Mouse (Mus musculus): ENCODE results near the gene Paxbp1. TPM values are rescaled to one million over a fixed set of nuclear protein-coding genes. Genes with fewer than 3 reads are reported as not detected.

The Paxbp1 gene
- 30.7 TPM for polyA plus RNA-seq (2015; fragmentation: Illumina TruSeq; extraction: RNeasy Lipid Tissue Mini Kit (QIAGEN cat#74804); ENCODE audit: insufficient read depth, low read depth, low replicate concordance)

GRCm38 (mm10) chr16:91044270-91045182 is at the start of gene Paxbp1:
TSS of gene Paxbp1 (minus strand) at chr16:91044543.

GRCm38 (mm10) chr16:91011021-91011683 is 33.2 kb downstream of the Paxbp1 start, which contains the start of gene Synj1:
TSS of gene Synj1 (minus strand) at chr16:91011308.

Other genes with a start within 250 kb of the Paxbp1 start
- 2.1 TPM for gene Urb1, start 234.1 kb downstream of the Paxbp1 start, polyA plus RNA-seq (2015; fragmentation: Illumina TruSeq; extraction: RNeasy Lipid Tissue Mini Kit (QIAGEN cat#74804); ENCODE audit: insufficient read depth, low read depth, low replicate concordance)
- 0.63 TPM for gene Eva1c, start 217.8 kb downstream of the Paxbp1 start, polyA plus RNA-seq (2015; fragmentation: Illumina TruSeq; extraction: RNeasy Lipid Tissue Mini Kit (QIAGEN cat#74804); ENCODE audit: insufficient read depth, low read depth, low replicate concordance)
- 11.2 TPM for gene Cfap298, start 109.4 kb downstream of the Paxbp1 start, polyA plus RNA-seq (2015; fragmentation: Illumina TruSeq; extraction: RNeasy Lipid Tissue Mini Kit (QIAGEN cat#74804); ENCODE audit: insufficient read depth, low read depth, low replicate concordance)
- gene Synj1, start 33.2 kb downstream of the Paxbp1 start, polyA plus RNA-seq (2015; fragmentation: Illumina TruSeq; extraction: RNeasy Lipid Tissue Mini Kit (QIAGEN cat#74804); ENCODE audit: insufficient read depth, low read depth, low replicate concordance), result 10.8 TPM
- not detected for gene 4932438H23Rik, start 50.6 kb upstream of the Paxbp1 start, polyA plus RNA-seq (2015; fragmentation: Illumina TruSeq; extraction: RNeasy Lipid Tissue Mini Kit (QIAGEN cat#74804); ENCODE audit: insufficient read depth, low read depth, low replicate concordance)
- not detected for gene Olig2, start 180.9 kb upstream of the Paxbp1 start, polyA plus RNA-seq (2015; fragmentation: Illumina TruSeq; extraction: RNeasy Lipid Tissue Mini Kit (QIAGEN cat#74804); ENCODE audit: insufficient read depth, low read depth, low replicate concordance)
- 0.37 TPM for gene Olig1, start 225.2 kb upstream of the Paxbp1 start, polyA plus RNA-seq (2015; fragmentation: Illumina TruSeq; extraction: RNeasy Lipid Tissue Mini Kit (QIAGEN cat#74804); ENCODE audit: insufficient read depth, low read depth, low replicate concordance)

Measured in pancreas, adult 10 weeks (tissue).